Mouse (Mus musculus) spleen, embryonic (tissue): ENCODE measurements around the gene Slc22a1.

Source experiments
- CTCF ChIA-PET: fragments of 350-600 bp; sonication (Branson Sonifier 250); formaldehyde crosslinking; loops from one replicate; lab custom pipeline; 2022; lab: Charles Lee

Gene Slc22a1

DNA sequence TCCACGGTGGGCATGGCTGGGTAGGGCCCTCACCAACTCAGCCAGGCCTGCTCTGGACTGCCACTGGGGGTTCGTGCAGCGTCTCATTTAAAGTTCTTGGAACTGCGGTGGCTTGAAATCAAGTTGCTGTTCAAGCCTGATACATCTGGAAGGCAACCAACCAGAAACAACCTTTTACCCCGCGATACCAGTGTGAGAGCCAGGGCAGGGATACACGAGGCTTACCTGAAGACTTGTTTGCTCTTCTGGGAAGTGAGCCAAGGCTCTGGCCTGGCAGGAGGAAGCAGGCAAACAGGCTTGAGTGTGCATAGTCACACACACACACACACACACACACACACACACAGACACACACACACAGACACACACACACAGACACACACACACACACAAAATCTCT is at the start of gene Slc22a1:
Gene Slc22a1 (minus strand): TSS at position 184 of the 400 bp plus-strand sequence.
- CTCF ChIA-PET: no interaction called here

- CTCF ChIA-PET: no interaction called here
These were observed 49.4 kb upstream of the Slc22a1 start for GRCm38 (mm10) chr17:12724767-12725744.

DNA sequence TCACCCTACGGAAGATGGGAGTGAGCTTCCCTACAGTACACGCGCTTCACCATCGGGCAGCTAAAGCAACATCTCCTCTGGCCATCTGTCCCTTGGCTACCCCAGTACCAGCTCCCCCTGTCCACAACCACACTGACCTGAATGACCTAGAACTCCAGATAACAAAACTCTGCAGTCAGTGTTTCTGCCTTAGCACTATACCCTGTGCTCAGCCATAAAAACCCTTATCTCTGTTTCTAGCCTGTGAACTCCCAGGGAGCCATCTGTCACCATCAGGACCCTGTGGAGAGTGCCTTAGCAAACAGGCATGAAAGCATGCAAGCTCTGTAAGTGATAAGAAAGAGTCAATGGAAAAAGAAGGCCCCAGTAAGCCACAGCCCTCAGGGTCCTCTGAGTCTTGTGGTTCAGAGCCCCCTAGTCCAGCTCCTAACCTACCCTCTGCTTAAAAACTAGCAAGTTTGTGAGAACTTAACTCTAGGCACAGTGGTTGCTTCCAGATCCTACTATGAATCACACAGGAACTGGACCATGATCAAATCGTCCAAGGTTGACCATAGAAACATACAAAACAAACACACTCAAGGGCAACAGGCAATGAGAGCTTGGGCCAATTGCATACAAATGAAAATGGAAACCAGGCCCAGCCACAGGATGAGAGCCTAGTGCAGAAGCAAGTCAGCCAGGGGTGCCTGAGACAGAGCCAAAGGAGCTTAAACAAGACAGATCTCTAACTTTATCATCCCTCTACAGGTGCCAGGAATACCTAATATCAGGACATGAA is 48.5 kb upstream of the Slc22a1 start:
- CTCF ChIA-PET: no interaction called here

GRCm38 (mm10) chr17:12722622-12723021 is 47.0 kb upstream of the Slc22a1 start:
- CTCF ChIA-PET: no interaction called here

GRCm38 (mm10) chr17:12721118-12721886 is 45.7 kb upstream of the Slc22a1 start:
- CTCF ChIA-PET: no interaction called here

- CTCF ChIA-PET: no interaction called here
These were observed 42.6 kb upstream of the Slc22a1 start for GRCm38 (mm10) chr17:12718251-12718650.

DNA sequence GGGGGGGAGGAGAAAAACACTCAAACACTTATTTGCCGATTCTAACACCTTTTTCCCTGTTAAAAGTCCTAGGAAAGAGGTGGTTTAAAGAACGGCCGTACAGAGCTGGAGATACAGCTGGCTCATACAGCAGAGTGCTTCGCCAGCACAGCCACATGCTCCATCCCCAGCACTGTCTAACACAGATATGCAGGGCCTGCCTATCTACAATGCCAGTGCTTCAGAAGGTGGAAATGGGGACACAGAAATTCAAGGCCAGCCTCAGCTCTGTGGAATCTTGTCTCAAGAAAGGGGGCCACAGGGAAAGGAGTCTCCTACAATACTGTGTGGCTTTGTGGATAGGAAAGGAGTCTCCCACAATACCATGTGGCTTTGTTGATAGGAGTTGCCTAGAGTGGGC is 41.8 kb upstream of the Slc22a1 start:
- CTCF ChIA-PET: no interaction called here

- CTCF ChIA-PET: no interaction called here
These were observed 39.4 kb upstream of the Slc22a1 start for GRCm38 (mm10) chr17:12715032-12715431.

DNA sequence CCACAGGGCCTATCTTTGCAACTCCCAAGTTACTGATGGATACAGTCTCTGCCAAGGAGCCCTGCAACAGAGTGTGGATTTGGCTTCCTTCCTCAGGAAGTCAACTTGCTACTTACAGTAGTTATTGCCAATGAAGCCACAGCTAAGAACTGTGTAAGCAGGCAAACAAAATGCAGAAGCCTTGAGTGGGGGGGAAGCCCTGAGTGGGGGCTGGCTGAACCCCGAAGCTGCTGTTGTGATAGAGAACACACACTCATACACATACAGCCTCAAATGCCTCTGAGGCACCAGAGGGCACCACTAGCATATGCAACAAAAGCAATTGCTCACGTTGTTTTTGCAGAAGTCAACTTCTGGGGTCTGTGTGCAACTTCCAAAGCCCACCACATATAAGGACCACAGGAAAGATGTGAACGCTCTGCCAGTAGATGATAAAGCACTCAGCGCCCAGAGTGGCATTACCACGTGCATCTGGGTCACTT is 38.5 kb upstream of the Slc22a1 start:
- CTCF ChIA-PET: interaction anchor here (0.5 to 0.6 kb wide), 2 partner anchors 13 to 93 kb away, joined by 3 to 8 read pairs; no protein-coding TSS in a partner anchor

- CTCF ChIA-PET: interaction anchor here (0.7 kb wide), 1 partner anchor 116 kb away, joined by 12 read pairs; no protein-coding TSS in a partner anchor
These were observed 37.4 kb upstream of the Slc22a1 start for GRCm38 (mm10) chr17:12712993-12713392.

- CTCF ChIA-PET: no interaction called here
These were observed 36.6 kb upstream of the Slc22a1 start for GRCm38 (mm10) chr17:12712191-12712590.

DNA sequence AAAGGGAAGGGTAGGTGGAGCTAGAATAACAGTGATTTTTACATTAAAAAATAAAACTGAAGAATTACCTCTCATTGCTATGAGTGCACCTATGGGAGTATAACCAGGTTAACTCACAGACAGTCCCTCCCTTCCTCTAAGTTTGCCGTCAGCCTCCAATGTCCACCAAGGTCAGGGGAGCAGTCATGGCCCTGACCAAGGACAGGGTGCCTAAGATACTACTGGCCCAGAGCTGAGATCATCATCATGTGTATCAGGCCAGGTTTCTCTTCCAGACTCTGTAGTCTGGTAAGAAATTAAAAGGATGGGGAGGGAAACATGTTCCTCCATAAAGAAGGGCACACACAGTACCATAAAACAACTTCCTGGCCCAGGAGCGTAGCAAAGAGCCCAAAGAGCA is 35.3 kb upstream of the Slc22a1 start:
- CTCF ChIA-PET: no interaction called here

DNA sequence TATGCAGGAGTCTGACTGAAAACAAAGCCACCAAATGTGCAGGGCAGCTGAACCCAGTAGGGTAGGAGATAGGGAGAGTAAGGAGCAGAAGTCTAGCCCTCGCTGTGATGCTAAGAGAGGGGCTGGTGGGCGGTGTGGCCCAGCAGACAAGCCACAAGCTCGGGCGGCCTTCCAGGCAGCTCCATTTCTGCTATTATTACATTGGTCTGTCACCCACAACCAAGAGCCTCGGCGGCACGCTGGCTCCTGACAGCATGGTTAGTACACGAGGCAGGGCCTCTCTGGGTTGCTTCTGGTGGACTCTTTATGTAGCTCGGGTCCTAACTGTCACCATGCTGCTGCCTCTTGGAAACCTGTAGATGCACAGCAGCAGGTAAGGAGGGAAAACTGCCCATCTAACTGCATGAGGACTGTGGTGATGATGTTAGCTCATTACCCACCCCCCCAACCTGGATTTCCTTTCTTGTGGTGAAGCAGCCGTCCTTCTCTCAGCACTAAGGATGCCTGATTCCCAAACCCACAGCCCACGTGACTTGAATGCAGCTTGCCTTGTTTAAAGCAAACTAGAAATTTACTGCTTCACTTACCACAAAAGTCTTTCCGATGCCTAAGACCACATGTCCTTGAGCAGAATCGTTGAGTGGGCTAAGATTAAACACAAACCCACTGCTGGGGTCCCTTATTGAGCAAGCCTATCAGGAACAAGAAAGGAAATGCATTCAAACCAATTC is 34.6 kb upstream of the Slc22a1 start:
- CTCF ChIA-PET: no interaction called here

GRCm38 (mm10) chr17:12708398-12708797 is 32.8 kb upstream of the Slc22a1 start:
- CTCF ChIA-PET: no interaction called here

- CTCF ChIA-PET: no interaction called here
These were observed 31.0 kb upstream of the Slc22a1 start for GRCm38 (mm10) chr17:12706590-12707049.

- CTCF ChIA-PET: no interaction called here
These were observed 27.3 kb upstream of the Slc22a1 start for GRCm38 (mm10) chr17:12702901-12703300.

DNA sequence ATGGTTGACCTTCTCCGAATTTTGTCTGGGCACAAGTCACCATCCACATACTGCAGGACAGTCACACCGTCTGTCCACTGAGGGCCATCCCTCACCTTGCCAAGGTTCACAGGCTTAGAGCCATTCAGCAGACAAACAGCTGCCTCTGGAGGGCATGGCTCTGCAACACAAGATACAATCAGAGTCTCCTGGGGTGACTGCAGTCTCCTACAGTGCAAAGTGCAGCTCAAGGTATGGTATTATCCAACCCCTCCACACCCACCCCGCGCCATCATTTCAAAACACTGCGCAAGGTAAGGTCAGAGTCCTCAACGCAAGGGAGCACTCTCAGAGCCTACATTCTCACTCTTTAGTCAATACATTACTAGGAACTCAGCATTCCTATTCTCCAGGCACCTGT is 24.7 kb upstream of the Slc22a1 start:
- CTCF ChIA-PET: no interaction called here

- CTCF ChIA-PET: no interaction called here
These were observed 16.3 kb upstream of the Slc22a1 start for GRCm38 (mm10) chr17:12691899-12692298.

GRCm38 (mm10) chr17:12689537-12689936 is 13.9 kb upstream of the Slc22a1 start:
- CTCF ChIA-PET: no interaction called here

DNA sequence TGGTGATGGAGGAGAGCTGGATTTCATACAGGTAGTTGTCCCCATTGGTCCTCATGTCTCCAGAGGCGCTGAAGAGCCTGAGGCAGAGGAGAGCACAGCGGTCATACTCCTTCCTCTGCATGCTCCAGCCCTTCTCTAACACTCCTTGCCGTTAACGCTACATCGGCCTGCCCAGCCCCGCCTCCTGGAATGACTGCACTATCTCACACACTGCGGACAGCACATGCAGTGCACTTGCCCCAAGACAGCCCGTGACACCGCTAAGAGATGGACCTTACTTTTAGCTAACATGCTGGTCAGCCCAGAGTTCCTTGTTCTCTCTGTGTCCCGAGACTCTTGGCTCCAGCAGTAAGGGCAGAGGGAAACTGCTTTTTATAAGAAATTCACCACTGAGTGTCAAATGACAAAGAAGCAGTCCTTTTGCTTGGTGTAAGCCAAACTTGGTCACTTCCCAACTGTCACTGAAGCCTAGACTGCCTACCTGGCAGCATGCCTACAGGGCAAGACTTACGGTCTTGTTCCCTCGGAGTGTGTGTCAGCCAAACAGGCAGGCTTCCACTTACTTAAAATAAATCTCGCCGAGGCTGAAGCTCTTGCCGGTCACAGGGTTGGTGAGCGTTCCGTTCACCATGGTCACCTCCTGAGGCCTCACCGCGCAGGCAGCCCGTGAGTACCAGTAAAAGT is 12.9 kb upstream of the Slc22a1 start:
- CTCF ChIA-PET: no interaction called here
